Mouse (Mus musculus): ENCODE measurements around the gene Pole.

Gene Pole

GRCm38 (mm10) chr5:110344524-110344923 lies 58.4 kb downstream of the Pole start, which contains the start of gene Lrcol1:
Gene Lrcol1 (plus strand): TSS chr5:110344730.
- no peak for DNase-seq (ENCODE audit: low spot score)

- no peak for DNase-seq (ENCODE audit: low spot score)
Measured at GRCm38 (mm10) chr5:110345553-110345952, 59.4 kb downstream of the Pole start.

- no peak for DNase-seq (ENCODE audit: low spot score)
Measured at GRCm38 (mm10) chr5:110347006-110347405, 60.9 kb downstream of the Pole start.

GRCm38 (mm10) chr5:110354716-110355115 lies 68.6 kb downstream of the Pole start:
- DNase-seq (ENCODE audit: low spot score), result no peak

- DNase-seq (ENCODE audit: low spot score), result peak; percentile 31
Measured at GRCm38 (mm10) chr5:110357531-110358179, 71.5 kb downstream of the Pole start.

- DNase-seq (ENCODE audit: low spot score), result peak; percentile 52
Measured at GRCm38 (mm10) chr5:110361465-110361864, 75.4 kb downstream of the Pole start.

- DNase-seq (ENCODE audit: low spot score), result no peak
Measured at GRCm38 (mm10) chr5:110362813-110363178, 76.7 kb downstream of the Pole start.

GRCm38 (mm10) chr5:110363179-110363821 lies 77.2 kb downstream of the Pole start:
- DNase-seq (ENCODE audit: low spot score), result peak; percentile 37

- no peak for DNase-seq (ENCODE audit: low spot score)
Measured at GRCm38 (mm10) chr5:110363822-110364545, 77.9 kb downstream of the Pole start.

- peak; percentile 30 for DNase-seq (ENCODE audit: low spot score)
Measured at GRCm38 (mm10) chr5:110376802-110377433, 90.8 kb downstream of the Pole start.

- no peak for DNase-seq (ENCODE audit: low spot score)
Measured at GRCm38 (mm10) chr5:110378181-110378583, 92.1 kb downstream of the Pole start.

GRCm38 (mm10) chr5:110379086-110379485 lies 93.0 kb downstream of the Pole start:
- no peak for DNase-seq (ENCODE audit: low spot score)

- no peak for DNase-seq (ENCODE audit: low spot score)
Measured at GRCm38 (mm10) chr5:110379823-110380222, 93.7 kb downstream of the Pole start.

GRCm38 (mm10) chr5:110384491-110384890 lies 98.4 kb downstream of the Pole start:
- DNase-seq (ENCODE audit: low spot score), result no peak

GRCm38 (mm10) chr5:110385263-110385662 lies 99.2 kb downstream of the Pole start:
- no peak for DNase-seq (ENCODE audit: low spot score)

GRCm38 (mm10) chr5:110386371-110387330 lies 100.5 kb downstream of the Pole start:
- DNase-seq (ENCODE audit: low spot score), result peak; percentile 54

All from ovary, adult 18-20 months (tissue).